Mouse (Mus musculus) adipocyte (in vitro differentiated cells): Measurements from ENCODE around the gene Prlr.

Experiments
- DNase-seq: peaks from one replicate; pipeline ENCODE4 v3.0.0-alpha.2; 2016; ENCODE audit warnings: low spot score

Gene Prlr

GRCm38 (mm10) chr15:10330626-10331025, 153.6 kb downstream of the Prlr start:
- no peak for DNase-seq

GRCm38 (mm10) chr15:10332566-10332965, 155.5 kb downstream of the Prlr start:
- DNase-seq: no peak

- DNase-seq: peak; percentile 46
Measured at GRCm38 (mm10) chr15:10338606-10339005, 161.6 kb downstream of the Prlr start.

- DNase-seq: no peak
Measured at GRCm38 (mm10) chr15:10347044-10347443, 170.0 kb downstream of the Prlr start.

- DNase-seq: no peak
Measured at GRCm38 (mm10) chr15:10358039-10358948, 181.3 kb downstream of the Prlr start, which contains the start of gene Agxt2. Gene Agxt2 (plus strand): TSS chr15:10358532.

GRCm38 (mm10) chr15:10366331-10366730, 189.3 kb downstream of the Prlr start:
- DNase-seq: no peak

- no peak for DNase-seq
Measured at GRCm38 (mm10) chr15:10375404-10375803, 198.4 kb downstream of the Prlr start.

- DNase-seq: no peak
Measured at GRCm38 (mm10) chr15:10378338-10378959, 201.4 kb downstream of the Prlr start.

- DNase-seq: no peak
Measured at GRCm38 (mm10) chr15:10379757-10380458, 202.9 kb downstream of the Prlr start.

GRCm38 (mm10) chr15:10387263-10387662, 210.2 kb downstream of the Prlr start:
- no peak for DNase-seq
